Mouse (Mus musculus) adrenal gland, adult (tissue): ENCODE data around the gene Tbc1d7.

Experiments
- DNase-seq, 2 experiments: peaks; one replicate each; pipeline ENCODE4 v3.0.0; 2022 to 2023; ENCODE audit warnings: low spot score in 1 of 2; ENCODE audit not compliant: inconsistent age in 2 of 2

The Tbc1d7 gene

DNA sequence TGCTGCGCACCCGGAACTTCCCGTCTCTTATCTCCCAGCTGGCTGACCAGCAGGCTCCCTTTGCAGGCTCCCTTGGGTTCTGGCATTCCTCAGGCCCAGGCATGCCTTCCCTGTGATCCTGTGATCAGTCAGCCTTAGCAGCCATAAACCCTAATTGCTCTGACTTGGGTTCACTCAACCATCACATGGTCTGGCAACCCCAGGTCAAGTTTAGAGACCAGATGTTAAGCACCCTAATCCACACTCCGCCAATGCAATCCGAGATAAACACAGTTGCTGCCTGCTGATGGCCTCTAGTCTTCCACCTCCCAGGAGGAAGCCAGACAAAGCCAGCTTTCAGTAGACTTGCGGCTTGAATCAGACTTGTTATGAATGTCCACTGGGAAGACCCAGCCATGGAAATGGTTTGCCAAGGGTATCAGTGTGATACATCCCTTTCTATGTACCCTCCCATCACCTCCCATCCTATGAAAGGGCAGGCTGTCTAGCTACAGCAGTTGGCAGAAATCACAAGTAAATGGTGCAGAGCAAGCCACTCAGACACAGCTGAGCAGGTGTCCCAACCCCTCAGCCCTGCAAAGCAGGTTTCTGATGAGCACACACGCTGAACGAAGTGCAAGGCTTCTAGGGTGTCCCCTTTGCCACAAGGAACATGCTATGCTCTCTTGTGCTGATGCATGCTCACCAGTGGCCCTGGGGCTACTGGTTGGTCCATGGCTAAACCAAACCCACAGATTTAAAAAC, 24.6 kb downstream of the Tbc1d7 start:
- no peak for DNase-seq

DNA sequence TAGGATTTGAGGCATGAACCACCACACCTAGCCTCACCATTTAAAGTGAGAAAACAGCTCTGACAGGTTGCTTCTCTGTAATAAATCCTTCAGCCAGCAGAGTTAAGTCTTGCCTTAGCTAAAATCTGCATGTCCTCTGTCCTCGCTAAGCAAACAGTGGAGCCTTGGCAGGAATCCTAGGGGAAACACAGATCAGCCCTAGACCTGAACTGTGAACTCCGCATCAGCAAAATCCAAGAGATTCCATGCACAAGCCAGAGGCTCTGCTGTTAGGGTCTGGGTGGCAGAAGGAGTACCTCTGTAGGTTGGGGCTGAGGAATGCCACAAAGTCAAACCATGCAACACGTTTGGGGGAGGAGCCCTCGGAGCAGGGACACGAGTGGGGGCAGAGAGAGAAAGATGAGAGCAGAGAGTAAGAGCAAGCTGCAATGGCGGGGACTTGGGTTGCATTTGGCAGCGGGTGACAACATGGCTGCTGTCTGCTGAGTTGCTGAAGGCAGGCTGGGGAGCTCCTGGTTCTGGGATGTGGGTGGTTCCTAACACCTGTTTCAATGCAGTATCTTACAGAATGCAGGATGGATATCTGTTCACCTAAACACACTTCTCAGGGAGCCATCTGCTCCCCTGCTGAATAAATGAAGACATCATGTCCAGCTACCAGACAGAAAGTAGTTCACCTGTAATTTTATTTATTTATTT, 26.4 kb downstream of the Tbc1d7 start:
- no peak for DNase-seq

DNA sequence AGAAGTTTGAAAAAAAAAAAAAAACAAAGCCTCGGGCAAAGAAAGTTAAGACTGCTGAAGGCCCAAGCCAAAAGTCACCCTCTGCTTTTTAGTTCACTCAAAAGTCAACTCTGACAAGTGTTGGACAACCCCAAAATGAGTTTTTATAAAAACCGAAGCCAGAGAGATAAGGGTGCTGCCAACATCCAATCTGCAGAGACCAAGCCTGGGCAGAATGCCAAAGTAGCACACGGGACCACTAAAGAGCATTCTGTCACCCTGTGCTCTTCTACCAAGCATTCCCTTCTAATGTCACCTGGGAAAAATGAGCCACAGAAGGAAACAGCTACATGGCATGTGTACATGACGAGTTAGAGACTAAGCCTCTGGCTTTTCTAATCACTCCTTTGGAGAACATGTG, 36.8 kb downstream of the Tbc1d7 start:
- peak in 1 of 2 experiments; percentile 28 for DNase-seq

DNA sequence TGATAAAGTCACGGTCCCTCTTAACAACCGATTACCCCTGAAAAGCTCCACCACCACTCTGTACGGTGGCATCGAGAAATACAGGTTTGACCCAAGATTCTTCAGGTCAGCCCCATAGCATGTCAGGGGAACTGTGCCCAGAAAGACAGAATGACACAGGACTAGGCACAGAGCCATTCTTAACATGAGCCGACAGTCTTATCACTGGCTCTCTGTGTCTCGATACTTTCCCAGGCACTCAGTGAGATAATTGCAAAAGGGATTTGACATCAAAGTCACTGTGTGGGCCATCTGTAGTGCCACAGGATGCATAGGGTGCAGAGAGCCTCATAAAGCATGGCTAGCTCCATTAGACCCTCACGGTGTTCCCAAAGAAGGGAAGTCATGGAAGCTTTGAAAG, 37.9 kb downstream of the Tbc1d7 start:
- DNase-seq = no peak

DNA sequence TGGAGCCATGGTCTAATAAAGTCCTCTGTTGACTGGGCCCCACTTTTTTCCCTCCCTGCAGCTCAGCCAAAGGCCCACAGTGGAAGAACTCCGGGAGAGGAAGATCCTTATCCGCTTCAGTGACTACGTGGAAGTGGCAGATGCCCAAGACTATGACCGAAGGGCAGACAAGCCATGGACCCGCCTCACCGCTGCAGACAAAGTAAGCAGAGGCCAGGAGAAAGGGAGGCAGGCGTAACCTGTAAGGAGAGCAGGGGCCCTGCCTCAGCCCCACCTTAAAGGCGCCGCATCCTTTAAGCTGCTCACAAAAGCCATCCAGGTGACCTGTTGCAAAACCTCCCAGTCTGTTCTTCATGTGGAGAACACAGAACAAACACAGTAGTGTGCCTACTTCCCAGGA, 38.4 kb downstream of the Tbc1d7 start:
- no peak for DNase-seq

DNA sequence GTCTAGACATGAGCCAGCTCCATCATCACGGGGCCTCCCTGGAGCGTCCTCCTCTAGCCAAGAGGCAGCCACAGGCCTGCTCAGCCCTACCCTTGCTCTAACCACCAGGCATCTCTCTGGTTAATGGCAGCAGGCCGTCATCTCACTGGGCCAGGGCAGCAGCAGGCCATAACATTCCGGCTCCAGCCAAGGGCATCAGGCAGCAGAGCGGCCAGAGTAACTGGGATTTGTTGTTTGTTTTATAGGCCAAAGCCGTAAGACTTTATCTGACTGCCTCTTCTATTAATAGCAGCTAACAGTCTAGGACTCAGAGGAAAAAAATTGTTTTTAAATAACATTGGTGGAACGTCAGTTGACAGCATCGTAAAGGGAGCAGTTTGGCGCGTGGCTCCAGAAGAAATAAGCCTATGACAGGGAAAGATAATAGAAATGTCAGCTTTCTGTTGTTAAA, 39.5 kb downstream of the Tbc1d7 start:
- DNase-seq = peak in 1 of 2 experiments; percentile 55

DNA sequence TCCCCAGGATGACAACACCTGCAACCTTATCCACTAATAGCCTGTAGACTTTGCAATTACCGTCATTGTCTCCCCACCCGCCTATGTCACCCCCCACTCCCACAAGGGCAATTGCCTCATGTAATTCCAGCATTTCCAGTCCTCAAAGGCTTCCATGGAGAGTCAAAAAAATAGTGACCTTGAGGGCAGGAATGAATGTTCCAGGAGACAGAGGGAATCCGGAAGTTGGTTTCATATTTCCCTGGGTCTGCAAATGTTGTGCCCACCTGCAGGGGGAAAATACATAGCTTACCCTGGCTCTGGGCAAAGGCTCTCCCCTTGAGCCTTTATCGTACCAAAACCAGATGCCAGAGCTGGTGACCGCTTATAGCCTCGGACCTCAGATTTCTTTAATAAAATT, 41.1 kb downstream of the Tbc1d7 start:
- no peak for DNase-seq

DNA sequence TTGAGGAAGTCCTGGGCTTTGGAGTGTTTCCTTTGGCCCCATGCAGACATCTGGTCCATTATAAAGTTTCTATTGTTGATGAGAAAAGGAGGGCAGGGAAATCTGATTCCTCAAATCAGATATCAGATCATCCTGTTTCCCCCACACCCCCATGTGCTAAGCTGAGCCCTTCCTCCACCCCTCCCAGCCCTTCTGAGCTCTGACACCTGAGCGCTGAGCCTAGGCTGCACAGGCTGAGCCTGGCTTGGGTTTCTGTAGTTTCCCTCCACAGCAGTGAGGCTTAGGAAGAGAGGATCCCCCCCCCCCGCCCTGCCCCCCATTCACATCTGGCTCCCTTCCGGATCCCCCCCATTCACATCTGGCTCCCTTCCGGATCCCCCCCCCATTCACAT, 46.6 kb downstream of the Tbc1d7 start:
- DNase-seq = no peak

DNA sequence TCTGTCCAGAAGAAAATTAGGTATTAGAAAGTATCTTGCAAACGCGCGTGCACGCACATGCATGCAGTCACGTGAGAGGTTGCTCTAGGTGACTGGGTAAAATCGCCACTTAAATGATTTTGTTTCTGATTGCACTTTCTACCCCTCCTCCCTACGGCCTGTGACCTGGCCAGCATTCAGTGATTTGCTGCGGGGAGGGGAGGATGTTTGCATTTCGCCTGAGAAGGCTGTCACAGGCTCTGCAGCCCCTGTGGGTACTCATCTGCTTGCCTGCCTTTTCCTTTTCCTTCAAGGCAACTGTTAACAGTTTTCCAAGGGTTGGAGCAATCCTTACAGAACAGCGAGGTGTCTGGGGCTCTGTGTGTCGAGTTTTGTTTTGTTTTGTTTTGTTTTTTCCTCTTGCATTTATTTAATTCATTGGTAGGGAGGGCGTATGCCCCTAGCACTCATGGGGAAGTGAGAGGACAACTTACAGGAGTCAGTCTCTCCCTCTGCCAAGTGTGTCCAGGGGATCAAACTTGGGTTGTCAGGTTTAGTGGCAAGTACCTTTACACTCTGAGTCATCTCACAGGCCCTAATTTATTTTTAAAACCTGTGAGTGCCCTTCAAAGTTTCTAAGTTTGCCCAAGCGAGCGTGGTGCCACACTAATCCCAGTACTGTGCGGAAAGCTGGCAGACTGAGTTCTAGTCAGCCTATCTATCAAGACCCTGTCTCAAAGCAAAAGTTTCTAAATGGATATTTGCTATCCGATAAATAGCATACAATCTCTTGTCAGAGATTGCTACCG, 47.2 kb downstream of the Tbc1d7 start:
- DNase-seq = no peak

DNA sequence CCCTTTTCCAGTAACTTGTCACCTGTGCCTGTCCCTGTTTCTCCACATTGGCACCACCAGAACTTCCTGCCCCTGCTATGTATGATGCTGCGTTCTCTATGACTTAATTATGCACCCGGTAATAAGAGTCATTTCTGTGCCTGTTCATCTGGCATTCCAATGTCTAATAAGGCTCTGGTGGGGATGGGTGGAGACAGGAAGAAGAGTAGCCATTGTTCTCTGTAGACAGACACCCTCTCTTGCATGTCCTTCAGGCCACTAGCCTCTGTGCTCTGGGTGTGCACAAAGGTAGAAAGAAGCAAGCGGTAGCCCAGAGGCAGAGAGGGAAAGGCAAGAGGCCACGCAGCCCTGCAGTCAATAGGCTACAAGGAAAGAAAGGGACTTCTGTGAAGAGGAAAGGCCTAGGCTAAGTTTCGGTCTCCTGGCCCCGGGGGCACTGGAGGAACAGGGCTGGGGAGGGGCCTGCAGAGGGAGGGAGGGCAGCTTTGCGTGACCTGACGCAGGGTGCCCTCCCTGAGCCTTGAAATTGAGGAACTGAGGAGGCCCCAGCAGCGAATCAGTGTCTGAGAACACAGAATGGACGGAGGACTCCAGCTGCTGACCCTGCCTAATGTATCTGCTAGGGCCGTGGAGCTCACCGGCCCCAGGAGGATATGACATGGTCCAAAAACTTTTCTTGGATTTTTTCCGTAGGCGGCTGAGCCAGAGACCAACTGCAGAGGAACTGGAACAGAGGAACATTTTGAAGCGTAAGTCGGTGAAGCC, 48.8 kb downstream of the Tbc1d7 start:
- DNase-seq = no peak

DNA sequence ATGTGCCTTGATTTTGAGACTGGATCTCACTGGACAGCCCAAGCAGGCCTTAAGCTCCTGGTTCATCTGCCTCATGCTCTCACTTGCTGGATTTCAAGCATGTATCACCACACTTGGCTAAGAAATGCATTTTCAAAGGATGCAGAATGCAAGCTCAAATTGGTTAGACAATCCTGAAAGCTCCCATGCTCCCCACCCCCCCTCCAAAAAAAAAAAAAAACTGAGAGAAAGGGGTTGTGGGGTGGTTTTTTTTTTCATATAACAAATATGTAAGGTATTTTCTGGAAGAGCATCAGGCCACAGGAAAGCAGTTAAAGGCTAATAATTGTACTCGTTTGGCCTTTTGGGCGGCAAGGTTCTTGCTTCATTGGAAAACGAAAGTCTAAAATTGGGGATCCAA, 58.2 kb downstream of the Tbc1d7 start:
- DNase-seq = no peak

DNA sequence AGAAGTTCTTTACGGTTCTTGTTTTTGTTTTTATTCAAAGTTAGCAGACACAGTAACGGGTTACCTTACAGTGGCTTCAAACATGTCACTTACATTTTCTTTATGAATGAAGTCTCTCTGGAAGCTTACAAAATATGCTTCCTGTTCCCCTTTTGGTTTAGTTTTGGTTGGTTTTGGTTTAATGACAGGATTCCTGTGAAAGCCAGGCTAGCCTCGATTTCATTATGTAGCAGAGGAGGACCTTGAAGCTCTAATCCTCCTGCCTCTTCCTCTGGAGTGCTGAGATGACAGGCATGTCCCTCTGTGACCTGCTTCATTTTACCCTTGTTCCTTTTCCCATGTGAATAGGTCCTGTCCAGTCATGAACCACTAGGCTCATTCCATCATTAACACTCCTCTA, 58.6 kb downstream of the Tbc1d7 start:
- no peak for DNase-seq

DNA sequence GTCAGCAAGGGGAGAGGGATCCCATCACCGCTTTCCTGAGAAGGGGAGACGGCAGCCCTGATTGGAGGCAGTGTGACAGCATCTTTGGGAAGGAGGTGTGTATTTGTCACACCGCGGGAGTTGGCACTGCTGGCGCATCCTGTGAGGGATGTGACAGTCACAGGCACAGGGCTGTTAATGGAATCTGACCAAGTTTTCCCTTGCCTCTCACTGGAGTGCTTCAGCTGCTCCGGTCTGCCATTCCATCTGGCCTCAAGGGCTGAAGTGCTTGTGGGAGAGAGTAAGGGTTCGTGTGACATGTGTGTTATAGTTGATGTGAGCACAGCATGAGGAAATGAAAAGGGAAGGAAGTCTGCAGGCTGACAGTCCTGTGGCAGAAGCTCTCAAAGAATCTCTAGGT, 59.0 kb downstream of the Tbc1d7 start:
- DNase-seq = no peak

DNA sequence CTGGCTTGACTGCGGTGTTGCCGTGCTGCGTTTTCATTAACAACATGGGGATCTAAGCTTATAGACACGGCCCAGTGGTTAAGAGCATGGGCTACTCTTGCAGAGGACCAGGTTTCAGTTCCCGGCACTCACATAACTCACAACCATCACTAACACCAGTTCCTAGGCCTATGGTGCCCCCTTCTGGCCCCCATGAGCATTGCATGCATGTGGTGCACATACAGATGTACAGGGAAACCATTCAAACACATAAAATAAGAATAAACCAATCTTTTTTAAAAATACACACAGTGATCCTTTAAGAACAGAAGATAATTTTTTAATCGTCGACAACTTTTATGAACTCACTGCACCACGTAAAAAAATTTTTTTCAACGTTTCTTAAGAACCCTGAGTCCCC, 66.8 kb downstream of the Tbc1d7 start:
- DNase-seq = no peak

DNA sequence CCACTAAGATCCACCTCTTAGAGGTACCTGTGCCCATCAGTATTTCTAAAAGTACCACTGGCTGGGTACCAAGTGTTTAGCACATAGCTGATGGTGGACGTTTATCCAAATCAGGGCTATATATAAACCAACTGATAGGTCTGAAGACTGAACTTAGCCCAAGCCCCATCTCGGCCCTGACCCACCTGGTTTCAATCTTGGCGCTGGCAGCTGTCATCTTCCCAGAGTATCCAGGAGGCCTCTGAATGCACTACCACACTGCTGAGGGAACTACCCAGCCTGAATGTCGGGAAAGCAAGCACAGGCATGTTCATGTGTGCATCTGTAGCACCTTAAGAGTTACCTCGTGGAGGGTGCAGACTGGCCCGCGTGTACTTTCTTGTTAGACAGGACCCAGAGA, 68.4 kb downstream of the Tbc1d7 start:
- no peak for DNase-seq
